Mouse (Mus musculus) heart, embryonic 13.5 days (tissue): ENCODE data around the gene Hist2h3c1. TPM values are rescaled to one million over a fixed set of nuclear protein-coding genes. Genes with fewer than 3 reads are reported as not detected.
"Not testable (repeated sequence)": the region's sequence is repeated elsewhere in the genome, so short reads cannot be mapped to it uniquely, and the experiment has no call there.

Source experiments
- ATAC-seq: fragments of 200-750 bp; cut with Nextera tagmentation; 2 replicates; pipeline ENCODE4 v1.8.0; 2017; ENCODE audit warnings: moderate TSS enrichment; ENCODE audit not compliant: insufficient number of reproducible peaks, low FRiP score, low TSS enrichment; ENCODE audit errors: extremely low read depth
- H3K27ac ChIP-seq: fragments of 300-500 bp; sonication (generic); replicated peaks from 2 replicates; pipeline ENCODE4 v1.5.1; 2015; ENCODE audit warnings: moderate library complexity, mild to moderate bottlenecking, inconsistent platforms
- H3K27me3 ChIP-seq: fragments of 300-500 bp; sonication (generic); replicated peaks from 2 replicates; pipeline ENCODE4 v1.6.1; 2015; ENCODE audit warnings: mild to moderate bottlenecking, inconsistent platforms
- H3K36me3 ChIP-seq: fragments of 300-500 bp; sonication (generic); 2 replicates; pipeline ENCODE4 v1.6.1; 2015; ENCODE audit warnings: mild to moderate bottlenecking, inconsistent platforms
- H3K4me1 ChIP-seq: fragments of 300-500 bp; sonication (generic); 2 replicates; pipeline ENCODE4 v1.6.1; 2015; ENCODE audit warnings: inconsistent platforms
- H3K4me2 ChIP-seq: fragments of 300-500 bp; sonication (generic); 2 replicates; pipeline ENCODE4 v1.6.1; 2015; ENCODE audit warnings: inconsistent platforms, mild to moderate bottlenecking, moderate library complexity
- H3K4me3 ChIP-seq: fragments of 300-500 bp; sonication (generic); 2 replicates; pipeline ENCODE4 v1.5.1; 2015; ENCODE audit warnings: moderate library complexity, mild to moderate bottlenecking, inconsistent platforms
- H3K9ac ChIP-seq: fragments of 300-500 bp; sonication (generic); 2 replicates; pipeline ENCODE4 v1.6.1; 2015; ENCODE audit warnings: inconsistent platforms, mild to moderate bottlenecking, moderate library complexity
- H3K9me3 ChIP-seq: fragments of 300-500 bp; sonication (generic); 2 replicates; pipeline ENCODE4 v1.6.1; 2016; ENCODE audit warnings: inconsistent platforms
- WGBS: fragments of 180-500 bp; shearing (Covaris S2); methylation state at CpG from one replicate; pipeline ENCODE4 v1.1.7; 2015; ENCODE audit warnings: mixed read lengths; 5-methylcytosine and 5-hydroxymethylcytosine counted together
- polyA plus RNA-seq: library from polyadenylated mRNA; unstranded; fragments of >200 nt; fragmentation: Nextera tagmentation; extraction: Ambion mirVana; gene quantifications from 2 replicates; pipeline ENCODE4 v1.2.1, GENCODE M21; 2015

The Hist2h3c1 gene
- polyA plus RNA-seq, 1 experiment from 2014 or later, result 0.24 TPM

DNA sequence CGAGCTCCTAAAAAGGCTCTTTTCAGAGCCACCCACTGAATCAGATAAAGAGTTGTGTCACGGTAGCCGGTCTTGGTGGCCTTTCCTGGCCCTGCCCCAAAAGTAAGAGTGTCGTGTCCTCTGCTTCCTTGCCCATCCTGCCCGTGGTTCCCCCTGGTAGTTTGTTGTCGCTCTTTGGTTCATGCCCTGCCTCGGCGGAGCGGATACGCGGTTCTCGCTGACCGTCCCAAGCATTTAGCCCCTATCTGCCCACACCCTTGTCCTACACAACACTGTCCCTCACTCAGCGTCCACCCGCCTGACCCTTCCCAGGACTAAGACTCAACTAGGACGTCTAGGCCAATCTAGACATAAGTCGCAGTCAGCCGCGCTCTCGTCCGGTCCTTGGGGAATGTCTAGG is 467 bp upstream of the Hist2h3c1 start:
- H3K9me3 ChIP-seq, H3K36me3 ChIP-seq, ATAC-seq, H3K27me3 ChIP-seq: not testable (repeated sequence)
- 0% methylated on average over 10 of the region's 21 CpGs for WGBS
- peaks cover 48% of the 10 kb centered on the region for H3K4me1 ChIP-seq
- peak overlapping the region; percentile 75 for H3K9ac ChIP-seq
- peak overlapping the region; percentile 57 for H3K4me2 ChIP-seq
- peak overlapping the region; percentile 47 for H3K4me3 ChIP-seq
- peak overlapping the region; percentile 87 for H3K27ac ChIP-seq

DNA sequence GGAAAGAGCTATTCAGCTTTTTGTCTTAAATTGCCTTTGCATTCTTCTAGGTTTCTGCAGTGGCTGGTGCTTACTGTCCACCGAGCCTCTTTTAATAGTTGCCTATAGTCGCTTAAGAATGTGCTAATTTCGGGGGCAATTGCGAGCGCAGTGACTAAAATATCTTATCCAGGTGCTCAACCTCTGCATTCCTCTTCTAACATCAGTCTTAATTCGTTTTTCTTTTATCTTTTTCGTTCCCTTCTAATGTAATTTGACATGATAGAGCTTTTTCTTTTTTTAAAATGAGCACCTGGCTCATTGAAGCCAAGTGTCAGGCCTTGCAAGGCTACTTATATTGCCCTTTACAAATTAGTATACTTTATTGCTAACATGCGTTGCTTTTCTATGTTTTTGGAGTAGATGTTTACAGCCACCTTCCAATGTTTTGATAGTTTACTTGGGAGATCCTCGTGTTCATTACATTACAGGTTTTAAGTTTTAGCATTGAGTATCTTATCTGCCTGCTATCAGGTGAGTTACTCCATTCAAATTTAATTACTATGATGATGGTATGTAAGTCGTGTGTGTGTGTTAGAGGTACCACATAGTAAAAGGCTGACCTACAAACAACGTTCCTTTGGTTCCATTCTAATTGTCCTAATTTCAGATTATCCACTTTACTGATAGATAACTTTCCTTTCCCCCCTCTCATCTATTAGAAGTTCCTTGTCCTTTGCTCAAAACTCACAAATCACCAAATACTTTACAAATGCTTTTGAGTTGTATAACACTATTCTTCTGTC is 1.1 kb downstream of the Hist2h3c1 start:
- 5% methylated on average over 11 of the region's 11 CpGs for WGBS
- no peaks in the 10 kb centered on the region for H3K27me3 ChIP-seq
- H3K4me2 ChIP-seq, result peak overlapping the region; percentile 72
- ATAC-seq, result no peak
- H3K4me3 ChIP-seq, result peak overlapping the region; percentile 56
- peak overlapping the region; percentile 73 for H3K27ac ChIP-seq
- peak overlapping the region; percentile 84 for H3K9ac ChIP-seq
- H3K36me3 ChIP-seq, result no peaks in the 10 kb centered on the region
- H3K4me1 ChIP-seq, result peaks cover 48% of the 10 kb centered on the region
- no peaks in the 10 kb centered on the region for H3K9me3 ChIP-seq

DNA sequence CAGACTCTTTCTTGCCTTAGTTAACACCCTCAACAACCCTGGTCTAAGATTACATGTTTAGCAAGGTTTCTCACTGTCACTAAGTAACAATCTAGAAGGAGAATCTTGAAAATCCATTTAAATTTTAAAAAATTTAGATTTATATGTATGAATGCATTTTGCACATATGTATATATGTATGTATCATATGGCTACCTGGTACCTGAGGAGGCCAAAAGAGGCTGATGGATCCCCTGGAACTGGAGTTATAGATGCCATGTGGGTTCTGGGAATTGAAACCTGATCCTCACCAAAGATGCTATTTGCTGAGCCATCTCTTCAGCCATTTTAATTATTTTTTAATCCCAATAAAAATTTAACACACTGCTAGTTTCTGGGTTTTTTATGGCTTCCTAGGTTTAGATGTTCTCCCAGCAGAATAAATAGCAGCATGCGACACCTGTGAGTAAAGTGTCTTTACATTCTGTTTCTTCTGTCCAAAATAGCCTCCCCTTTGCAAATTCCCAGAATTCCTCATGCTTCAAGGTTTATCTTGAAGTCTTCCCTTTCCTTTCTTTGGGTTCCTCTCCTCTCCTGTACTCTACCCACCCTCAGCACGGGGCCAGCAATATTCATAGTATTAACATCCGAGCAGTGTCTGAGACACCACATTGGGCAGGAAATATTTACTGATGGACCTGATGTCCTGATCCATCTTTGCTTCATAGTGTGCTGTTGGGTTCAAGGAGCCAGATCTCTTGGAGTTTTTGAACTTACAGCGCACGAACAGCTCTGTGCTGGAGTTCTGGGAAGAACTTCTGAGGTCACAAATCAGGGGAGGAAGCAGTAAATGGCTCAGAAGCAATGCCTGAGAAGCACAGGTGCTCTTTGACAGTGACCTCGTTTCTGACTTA is 1.9 kb downstream of the Hist2h3c1 start:
- Histone ChIP-seq H3K4me2 (peak overlapping the region; percentile 72), H3K9me3 (no peaks in the 10 kb centered on the region), H3K4me3 (peak overlapping the region; percentile 56), H3K27ac (0 out of 2 replicates have a peak overlapping the region, but pooled peaks have one; percentile 73), H3K9ac (peak overlapping the region; percentile 84), H3K27me3 (no peaks in the 10 kb centered on the region), H3K36me3 (no peaks in the 10 kb centered on the region), H3K4me1 (peaks cover 44% of the 10 kb centered on the region)
- no peak for ATAC-seq
- 45% methylated on average over 6 of the region's 6 CpGs for WGBS

DNA sequence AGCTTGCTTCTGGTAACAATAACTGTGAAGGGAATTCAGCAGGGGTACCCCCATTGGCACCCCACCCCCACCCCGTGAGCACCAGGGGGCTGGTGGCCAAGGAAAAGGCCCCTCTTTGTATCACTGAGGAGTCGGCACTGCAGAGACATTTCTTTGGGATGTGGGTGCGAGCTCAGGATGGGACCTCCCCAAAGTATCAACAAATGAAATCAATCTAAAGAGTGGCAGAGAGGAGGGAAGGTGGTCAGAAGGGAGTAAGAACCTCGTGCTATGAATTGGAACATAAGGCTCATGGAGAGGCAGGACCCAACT is 2.5 kb downstream of the Hist2h3c1 start:
- no peak overlapping the region for H3K27ac ChIP-seq
- peaks cover 38% of the 10 kb centered on the region for H3K4me1 ChIP-seq
- no peaks in the 10 kb centered on the region for H3K9me3 ChIP-seq
- no peak overlapping the region; the same call in 1 of the 2 replicates for H3K9ac ChIP-seq
- no peak for ATAC-seq
- no peaks in the 10 kb centered on the region for H3K36me3 ChIP-seq
- peak overlapping the region; percentile 72 for H3K4me2 ChIP-seq
- no peaks in the 10 kb centered on the region for H3K27me3 ChIP-seq
- 58% methylated on average over 4 of the region's 4 CpGs for WGBS
- peak overlapping the region; percentile 56; the same call in 1 of the 2 replicates for H3K4me3 ChIP-seq

DNA sequence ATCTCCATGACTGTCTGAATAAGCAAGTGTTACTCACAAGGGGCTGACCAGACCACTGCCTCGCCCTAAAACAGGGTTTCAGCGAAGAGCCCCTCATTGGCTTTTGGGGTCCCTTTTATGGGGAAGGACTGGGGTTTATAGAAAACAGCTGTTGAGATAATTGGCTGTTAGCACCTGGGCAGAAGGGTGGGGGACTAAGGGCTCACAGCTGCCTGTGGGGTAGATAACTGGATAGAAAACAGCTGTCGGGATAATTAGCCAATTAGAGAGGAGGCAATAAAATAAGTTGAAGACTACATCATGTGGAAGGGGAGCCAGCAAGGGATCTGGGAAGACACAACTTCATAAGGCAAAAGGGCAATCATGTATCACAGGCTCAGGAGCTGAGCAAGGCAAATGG is 4.4 kb downstream of the Hist2h3c1 start:
- WGBS, result 72% methylated on average over 3 of the region's 3 CpGs
- Histone ChIP-seq H3K9me3 (no peaks in the 10 kb centered on the region), H3K27me3 (no peaks in the 10 kb centered on the region), H3K4me3 (no peak overlapping the region), H3K9ac (no peak overlapping the region), H3K27ac (no peak overlapping the region), H3K4me2 (no peak overlapping the region), H3K36me3 (no peaks in the 10 kb centered on the region), H3K4me1 (peaks cover 31% of the 10 kb centered on the region)
- no peak for ATAC-seq

DNA sequence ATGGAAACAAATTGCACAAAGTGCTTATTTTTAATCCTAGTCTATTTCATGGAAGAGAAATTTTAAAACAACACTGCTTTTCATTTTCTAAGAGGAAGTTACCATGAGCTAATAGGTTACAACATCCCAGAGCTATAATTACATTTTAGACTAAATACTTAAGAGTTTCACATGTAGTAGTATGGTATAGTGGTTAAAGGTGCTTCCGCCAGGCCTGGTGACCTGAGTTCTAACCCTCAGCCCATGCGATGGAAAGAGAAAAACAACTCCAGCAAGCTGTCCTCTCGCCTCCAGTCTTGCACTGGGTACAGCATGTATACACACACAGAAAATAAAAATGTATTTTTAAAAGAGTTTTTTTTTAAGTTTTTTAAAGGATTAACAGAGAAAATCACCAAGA is 5.3 kb downstream of the Hist2h3c1 start:
- ATAC-seq, result no peak
- Histone ChIP-seq H3K9me3 (no peaks in the 10 kb centered on the region), H3K4me2 (no peak overlapping the region), H3K9ac (no peak overlapping the region), H3K4me3 (no peak overlapping the region), H3K27me3 (no peaks in the 10 kb centered on the region), H3K36me3 (no peaks in the 10 kb centered on the region), H3K27ac (no peak overlapping the region), H3K4me1 (peaks cover 35% of the 10 kb centered on the region)
- WGBS, result 81% methylated on average over 3 of the region's 3 CpGs

DNA sequence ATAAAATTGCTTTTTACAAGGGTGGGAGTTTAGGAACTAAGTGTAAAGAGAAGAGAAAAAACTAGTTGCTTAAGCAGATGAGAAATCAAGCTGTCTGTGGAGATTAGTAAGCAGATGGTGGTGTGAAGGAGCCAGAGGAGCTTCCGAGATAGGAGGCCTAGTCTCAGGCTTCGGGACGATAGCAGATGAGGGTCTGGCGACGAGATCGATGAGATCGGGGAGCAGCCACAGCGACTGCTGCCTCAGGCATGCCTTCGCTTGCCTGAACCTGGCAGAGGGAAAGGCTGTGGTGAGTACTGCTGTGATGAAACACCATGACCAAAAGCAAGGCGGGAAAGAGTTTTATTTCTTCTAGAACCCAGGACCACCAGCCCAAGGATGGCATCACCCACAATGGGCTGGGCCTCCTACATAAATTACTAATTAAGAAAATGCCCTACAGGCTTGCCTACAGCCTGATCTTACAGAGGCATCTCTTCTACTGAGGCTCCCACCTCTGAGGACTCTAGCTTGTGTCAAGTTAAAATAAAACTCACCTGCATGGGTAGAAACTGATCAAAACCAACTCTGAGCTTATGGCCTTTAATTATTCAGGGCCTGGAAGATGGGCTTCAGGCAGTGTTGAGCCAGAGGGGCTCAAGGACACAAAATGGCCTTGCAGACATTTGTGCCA is 8.3 kb downstream of the Hist2h3c1 start:
- Histone ChIP-seq H3K4me2 (peak overlapping the region; percentile 6; the same call in 1 of the 2 replicates), H3K36me3 (no peaks in the 10 kb centered on the region), H3K9ac (peak overlapping the region; percentile 53), H3K4me1 (peaks cover 10% of the 10 kb centered on the region), H3K4me3 (no peak overlapping the region), H3K27ac (no peak overlapping the region), H3K27me3 (no peaks in the 10 kb centered on the region), H3K9me3 (no peaks in the 10 kb centered on the region)
- 23% methylated on average over 10 of the region's 10 CpGs for WGBS
- ATAC-seq, result no peak

DNA sequence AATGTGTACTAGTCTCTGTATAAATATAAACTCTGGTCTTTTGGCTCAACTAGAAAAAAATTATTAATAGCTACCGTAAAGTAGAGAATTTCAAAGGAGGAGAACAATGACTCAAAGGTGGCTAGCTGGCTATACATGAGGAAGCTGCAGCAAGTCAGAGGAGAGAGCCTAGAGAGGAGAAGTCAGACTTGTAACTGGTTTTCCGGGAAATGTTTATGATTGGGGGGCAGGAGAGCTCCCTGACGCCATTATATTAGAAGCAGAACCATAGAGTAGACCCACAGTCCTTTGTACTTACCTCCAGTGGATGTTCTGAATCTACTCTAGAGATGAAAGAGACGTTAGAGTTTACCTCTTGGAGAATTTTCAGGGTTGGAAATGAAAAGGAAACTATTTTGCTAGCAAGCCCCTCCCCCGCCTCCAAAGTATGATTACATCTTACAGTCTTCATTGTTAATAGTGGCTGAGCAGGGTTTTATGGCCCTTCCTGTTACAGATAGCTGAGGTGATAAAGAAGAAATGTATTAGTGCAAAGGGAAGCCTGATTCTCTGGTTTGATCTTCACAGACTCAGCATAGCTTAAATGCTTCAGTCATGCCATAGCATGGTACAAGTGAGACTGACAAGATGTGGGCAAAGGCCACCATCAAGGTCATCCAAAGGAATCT is 9.6 kb downstream of the Hist2h3c1 start:
- Histone ChIP-seq H3K27ac (no peak overlapping the region), H3K36me3 (no peaks in the 10 kb centered on the region), H3K27me3 (no peaks in the 10 kb centered on the region), H3K9me3 (no peaks in the 10 kb centered on the region), H3K4me2 (no peak overlapping the region), H3K4me1 (peaks cover 4% of the 10 kb centered on the region), H3K4me3 (no peak overlapping the region), H3K9ac (no peak overlapping the region)
- no peak for ATAC-seq
- WGBS, result 71% methylated on average over 5 of the region's 5 CpGs

DNA sequence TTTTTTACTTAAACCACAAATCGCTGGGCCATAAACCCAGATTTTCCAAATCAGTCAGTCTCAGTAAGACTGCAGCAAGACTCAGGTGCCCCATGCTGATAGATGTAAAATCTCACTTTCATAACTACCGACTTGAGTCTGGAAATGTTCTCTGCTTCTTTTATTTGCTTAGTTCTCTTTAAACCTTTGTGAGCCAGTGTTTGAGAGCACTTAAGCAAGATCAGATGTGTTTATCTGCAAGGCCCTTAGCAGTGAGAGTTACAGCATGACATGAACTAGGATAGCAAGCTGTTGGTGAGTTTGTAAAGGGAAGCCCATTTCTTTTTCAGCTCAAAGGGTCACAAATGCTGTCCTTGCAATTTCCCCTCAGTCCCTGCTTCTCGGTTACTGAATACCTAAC is 10.7 kb downstream of the Hist2h3c1 start:
- no peaks in the 10 kb centered on the region for H3K27me3 ChIP-seq
- no peak for ATAC-seq
- no peaks in the 10 kb centered on the region for H3K9me3 ChIP-seq
- H3K27ac ChIP-seq, result no peak overlapping the region
- 0 out of 2 replicates have a peak overlapping the region, but pooled peaks have one; percentile 14 for H3K9ac ChIP-seq
- H3K4me2 ChIP-seq, result no peak overlapping the region
- 71% methylated on average over 3 of the region's 3 CpGs for WGBS
- H3K4me1 ChIP-seq, result peaks cover 15% of the 10 kb centered on the region
- H3K36me3 ChIP-seq, result no peaks in the 10 kb centered on the region
- no peak overlapping the region for H3K4me3 ChIP-seq

DNA sequence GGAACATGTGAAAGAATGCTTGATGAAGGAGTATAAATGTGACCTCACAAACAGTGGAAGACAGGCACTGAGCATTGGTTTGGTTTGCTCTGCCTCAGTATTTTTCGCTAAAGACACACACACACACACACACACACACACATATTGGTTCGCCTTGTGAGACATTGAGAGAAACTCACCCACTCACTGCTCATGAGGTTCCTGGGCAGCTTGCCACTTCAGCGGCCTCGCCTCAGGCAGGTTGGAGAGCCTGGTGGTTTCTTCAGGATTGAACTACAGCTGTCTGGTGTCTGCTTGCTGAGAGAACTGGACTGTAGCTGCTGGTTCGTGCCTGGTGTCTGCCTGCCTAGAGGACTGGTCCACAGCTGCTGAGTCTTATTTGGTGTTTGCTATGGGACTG is 13.7 kb downstream of the Hist2h3c1 start:
- Histone ChIP-seq H3K4me1 (peaks cover 30% of the 10 kb centered on the region), H3K27ac (no peak overlapping the region), H3K9me3 (no peaks in the 10 kb centered on the region), H3K9ac (no peak overlapping the region), H3K27me3 (no peaks in the 10 kb centered on the region), H3K36me3 (no peaks in the 10 kb centered on the region), H3K4me3 (no peak overlapping the region), H3K4me2 (no peak overlapping the region)
- ATAC-seq, result no peak
- WGBS, result 83% methylated on average over 5 of the region's 5 CpGs

DNA sequence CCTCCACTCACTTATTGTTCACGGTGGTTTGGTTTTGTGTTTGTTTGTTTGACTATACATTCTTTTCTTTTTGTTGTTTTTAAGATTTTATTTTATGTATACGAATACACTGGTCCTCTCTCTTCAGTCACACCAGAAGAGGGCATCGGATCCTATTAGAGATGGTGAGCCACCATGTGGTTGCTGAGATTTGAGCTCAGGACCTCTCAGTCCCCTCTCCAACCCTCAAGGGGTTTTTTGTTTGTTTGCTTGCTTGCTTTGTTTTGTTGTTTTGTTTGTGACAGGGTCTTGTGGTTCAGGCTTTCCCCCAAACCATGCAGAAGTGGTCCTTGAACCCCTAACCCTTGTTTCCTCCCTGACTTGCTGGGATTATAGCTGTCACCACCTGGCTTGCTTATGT is 15.1 kb downstream of the Hist2h3c1 start:
- WGBS, result 58% methylated on average over 3 of the region's 3 CpGs
- Histone ChIP-seq H3K9me3 (no peaks in the 10 kb centered on the region), H3K27me3 (no peaks in the 10 kb centered on the region), H3K36me3 (no peaks in the 10 kb centered on the region), H3K4me3 (peak overlapping the region; percentile 58), H3K4me1 (peaks cover 31% of the 10 kb centered on the region), H3K4me2 (peak overlapping the region; percentile 85), H3K9ac (peak overlapping the region; percentile 94), H3K27ac (peak overlapping the region; percentile 96)
- ATAC-seq, result no peak
